Mouse (Mus musculus): Measurements from ENCODE around the gene Ift81.

Ift81 gene

DNA sequence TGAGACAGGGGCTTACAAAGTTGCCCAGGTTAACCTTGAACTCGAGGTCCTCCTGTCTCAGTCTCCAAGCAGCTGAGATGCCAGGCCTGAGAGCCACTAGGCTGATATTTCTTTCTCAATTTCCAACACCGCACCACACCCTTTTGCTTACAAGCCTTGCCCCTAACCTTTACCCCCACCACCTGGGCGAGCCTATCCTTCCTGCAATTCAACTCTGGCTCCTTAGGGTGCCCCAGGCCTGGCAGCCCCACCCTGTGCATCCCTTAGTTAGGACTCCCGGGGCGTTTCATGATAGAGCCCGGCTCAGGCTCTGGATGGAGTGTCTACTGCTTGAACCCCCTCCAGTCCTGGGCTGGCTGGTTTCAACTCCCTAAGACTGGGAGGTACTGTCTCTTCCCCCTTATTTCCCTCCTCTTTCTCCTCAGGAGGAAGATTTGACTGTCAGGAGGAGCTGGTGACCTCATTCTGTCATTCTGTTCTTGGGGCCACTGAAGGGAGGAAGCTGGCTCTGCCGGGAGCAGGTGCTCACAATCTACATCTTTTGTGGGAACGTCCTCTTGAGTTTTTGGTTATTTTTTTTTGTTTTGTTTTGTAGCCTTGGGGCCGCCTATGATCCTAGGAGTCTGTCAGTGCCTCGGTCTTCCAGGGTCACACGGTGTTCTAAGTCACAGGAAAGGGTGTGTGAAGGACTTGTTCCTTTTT, 98.1 kb downstream of the Ift81 start:
- no peak for DNase-seq (ENCODE audit: low spot score)

DNA sequence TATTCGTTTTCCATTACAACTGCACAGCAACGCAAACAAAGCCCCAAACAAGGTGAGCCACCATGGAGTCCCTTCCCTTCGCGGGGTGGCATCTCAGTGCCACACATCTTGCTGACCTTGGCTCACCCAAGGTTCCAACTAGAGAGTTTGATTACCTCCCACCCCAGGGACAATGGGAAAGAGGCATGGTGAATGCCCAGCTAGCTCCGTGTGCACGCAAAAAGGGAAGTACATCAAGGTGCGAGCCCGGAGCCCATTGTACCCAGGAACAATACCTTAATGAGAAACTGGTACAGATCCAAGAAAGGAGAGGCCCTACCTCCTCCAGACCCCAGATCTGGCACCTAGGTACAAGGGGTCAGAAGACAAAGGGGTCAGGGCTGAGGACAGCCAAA, 100.2 kb downstream of the Ift81 start:
- DNase-seq (ENCODE audit: low spot score) = no peak

DNA sequence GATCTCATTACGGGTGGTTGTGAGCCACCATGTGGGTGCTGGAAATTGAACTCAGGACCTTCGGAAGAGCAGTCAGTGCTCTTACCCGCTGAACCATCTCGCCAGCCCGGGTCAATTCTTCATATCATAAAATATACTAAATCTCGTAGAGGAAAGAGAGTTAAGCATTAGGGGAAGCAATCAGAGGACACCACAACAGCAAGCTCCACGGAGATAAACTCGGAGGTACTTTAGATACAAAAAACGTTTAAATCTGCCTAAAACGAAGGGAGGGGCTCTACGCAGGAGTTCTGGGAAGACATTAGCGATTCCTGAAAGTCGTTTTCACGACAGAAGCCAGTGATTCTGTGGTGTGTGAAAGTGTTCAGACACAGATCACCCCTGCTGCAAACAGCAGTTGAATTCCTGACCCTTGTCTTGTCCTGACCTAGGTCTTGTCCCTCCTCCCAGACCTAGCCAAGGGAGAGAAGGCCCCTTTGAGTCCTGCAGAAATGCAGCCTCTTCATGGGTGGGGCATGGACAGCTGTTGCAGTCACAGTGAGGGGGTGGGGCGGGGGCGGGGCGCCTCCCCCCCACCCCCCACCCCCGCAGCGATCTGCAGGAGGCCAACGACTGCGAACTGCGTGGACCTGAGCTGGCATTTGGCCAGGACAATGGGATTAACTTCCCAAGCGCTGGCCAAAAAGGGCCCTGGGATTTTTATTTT, 100.7 kb downstream of the Ift81 start:
- DNase-seq (ENCODE audit: low spot score) = no peak

DNA sequence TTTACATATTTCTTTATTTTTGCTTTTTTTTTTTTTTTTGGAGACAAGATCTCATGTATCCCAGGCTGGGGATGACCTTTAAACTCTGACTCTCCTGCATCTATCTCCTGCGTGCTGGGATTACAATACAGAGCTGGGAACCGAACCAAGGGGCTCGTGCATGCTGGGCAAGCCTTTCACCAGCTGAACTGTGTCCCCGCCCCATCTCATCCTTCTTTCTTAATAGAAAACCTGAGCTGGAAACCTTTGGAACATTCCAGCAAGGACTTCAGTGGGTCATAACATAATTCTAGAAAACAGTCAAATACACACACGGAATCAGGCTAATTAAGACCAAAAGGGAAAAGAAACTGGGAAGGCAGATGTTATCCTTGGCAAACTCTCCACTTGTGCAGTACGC, 102.3 kb downstream of the Ift81 start:
- no peak for DNase-seq (ENCODE audit: low spot score)

DNA sequence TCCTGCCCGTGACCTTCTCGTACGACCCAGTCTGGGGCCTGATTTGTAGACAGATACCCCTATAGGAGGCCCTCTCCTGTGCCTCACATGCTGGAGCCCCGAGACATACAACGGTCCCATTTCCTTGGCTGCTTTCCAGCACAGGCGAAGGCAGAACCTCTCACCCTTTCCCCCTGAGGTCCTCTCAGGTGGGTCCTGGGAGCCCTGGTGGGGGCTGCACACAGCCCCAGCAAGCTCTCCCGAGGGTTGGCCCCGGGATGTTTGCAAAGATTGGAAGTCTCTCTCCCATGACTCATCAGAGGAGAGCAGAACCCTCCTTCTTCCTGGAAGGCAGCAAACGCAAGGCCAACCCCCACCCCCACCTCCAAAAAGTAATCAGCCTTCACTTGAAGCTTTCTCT, 102.9 kb downstream of the Ift81 start:
- no peak for DNase-seq (ENCODE audit: low spot score)

DNA sequence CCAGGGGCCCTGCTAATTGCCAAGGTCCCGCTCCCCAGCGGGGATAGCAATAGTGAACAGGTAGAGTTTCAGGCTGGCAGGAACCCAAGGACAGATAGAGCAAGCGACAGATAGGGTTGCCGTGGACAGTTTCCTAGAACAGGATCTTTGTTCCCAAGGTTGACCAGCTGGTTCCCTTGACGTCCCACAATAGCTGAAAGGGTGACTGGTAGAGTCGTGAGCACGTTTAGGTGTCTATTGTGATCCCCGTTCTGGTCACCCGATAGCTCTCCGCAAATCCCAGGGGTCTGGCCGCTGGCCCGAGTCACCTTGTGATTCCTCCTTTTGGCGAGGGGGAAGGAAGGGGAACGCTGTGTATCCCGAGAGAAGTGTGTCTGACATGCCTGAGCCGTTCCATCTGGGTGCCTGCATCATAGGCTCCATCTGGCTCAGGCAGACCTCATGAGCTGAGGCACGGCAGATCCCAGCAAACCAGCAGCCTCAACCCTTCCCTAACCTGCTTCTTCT, 103.6 kb downstream of the Ift81 start:
- peak; percentile 62 for DNase-seq (ENCODE audit: low spot score)

DNA sequence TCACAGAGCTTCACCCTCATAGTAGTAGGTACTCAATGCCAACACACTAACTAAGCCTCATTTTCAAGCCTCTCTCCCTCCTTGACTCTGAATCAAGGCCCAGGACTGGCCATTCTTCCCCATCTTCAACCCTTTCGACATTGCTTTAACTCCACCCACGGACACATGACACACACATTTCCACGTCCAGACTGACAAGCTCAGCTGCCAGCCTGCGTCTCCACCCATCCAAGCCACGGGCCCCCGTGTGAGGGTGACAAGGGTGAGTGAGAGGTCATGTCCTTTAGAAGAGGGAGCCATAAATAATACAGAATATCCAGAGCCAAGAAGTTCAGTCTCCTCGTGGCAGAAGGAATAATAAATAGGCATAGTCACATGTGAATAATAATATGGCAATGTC, 104.7 kb downstream of the Ift81 start:
- no peak for DNase-seq (ENCODE audit: low spot score)

DNA sequence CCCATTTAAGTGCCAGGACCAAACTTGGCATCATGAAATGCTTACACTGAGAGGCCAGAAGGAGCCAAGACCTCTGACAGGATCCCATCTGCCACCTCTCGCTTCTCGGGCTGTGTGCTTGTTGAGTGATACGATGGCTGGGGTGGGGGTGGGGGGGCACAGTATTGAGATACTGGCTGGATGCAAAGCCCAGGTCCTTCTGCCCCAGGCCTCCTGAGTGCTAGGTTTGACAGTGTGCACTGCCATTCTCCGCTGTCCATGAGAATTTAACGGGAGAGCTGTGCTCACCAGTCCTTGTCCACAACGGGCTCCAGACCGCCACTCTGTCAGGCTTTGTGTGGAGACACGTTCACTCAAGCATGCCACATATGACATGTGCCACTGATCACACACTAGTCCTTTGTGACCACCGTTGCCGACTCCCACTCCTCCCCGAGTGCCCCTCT, 105.4 kb downstream of the Ift81 start:
- no peak for DNase-seq (ENCODE audit: low spot score)

DNA sequence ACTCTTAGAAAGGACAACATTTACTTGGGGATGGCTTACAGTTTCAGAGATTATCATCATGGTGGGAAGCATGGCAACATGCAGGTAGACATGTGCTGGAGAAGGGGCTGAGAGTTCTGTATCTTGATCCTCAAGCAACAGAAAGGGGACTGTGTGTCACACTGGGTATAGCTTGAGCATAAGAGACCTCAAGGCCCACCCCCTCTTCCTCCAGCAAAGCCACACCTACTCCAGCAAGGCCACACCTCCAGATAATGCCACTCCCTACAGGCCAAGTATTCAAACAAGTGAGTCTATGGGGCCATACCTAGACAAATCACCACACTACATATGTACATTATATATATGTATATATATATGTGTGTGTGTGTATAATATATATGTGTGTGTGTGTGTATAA, 106.9 kb downstream of the Ift81 start:
- no peak for DNase-seq (ENCODE audit: low spot score)

DNA sequence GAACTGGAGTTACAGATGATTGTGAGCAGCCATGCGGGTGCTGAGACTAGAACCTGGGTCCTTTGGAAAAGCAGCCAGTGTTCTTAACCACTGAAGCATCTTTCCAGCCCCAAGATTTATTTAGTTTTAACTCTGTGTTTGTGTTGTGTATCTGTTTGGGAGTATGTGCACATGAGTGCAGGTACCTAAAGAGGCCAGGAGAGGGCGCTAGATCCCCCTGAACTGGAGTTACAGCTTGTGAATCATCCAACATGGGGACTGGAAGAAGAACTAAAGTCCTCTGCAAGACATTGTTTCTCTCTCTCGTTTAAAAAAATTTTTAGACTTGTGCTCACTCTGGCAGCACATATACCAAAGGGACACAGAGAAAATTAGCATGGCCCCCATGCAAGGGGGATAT, 107.9 kb downstream of the Ift81 start:
- no peak for DNase-seq (ENCODE audit: low spot score)

DNA sequence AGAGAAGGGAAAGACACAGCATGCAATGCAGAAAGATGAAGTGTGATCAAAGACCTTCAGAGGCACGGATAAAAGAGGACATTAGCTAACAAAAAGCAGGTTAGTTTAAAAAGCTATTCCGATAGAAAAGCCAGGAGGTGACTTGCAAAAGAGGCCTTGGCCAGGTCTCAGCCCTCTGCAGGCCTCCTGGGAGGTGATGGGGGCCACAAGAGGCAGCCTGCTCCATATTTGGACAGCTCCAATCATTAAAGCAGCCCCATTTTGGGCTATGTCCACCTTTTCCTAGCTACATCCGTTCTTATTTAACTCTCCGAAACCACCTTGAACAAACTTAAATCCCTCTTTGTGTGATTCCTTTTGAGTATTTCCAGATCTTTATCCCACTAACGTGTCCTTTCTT, 108.8 kb downstream of the Ift81 start:
- DNase-seq (ENCODE audit: low spot score) = no peak

DNA sequence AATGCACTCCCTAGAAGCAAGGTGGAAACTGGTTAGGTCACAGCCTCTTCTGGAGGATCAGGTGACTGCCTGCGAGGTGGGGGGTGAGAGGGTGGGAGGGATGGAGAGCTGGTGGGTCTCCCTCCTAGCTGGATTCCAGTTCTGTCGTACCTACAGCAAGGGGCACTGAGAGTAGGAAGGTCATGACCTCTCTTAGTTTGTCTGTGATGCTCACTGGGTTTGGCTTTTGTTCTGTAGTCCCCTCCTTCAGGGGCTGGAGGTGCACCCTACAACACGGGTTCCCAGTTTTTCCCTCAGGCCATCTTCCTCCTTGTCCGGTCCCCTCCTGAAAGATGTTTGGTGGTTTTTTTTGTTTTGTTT, 110.6 kb downstream of the Ift81 start:
- no peak for DNase-seq (ENCODE audit: low spot score)

DNA sequence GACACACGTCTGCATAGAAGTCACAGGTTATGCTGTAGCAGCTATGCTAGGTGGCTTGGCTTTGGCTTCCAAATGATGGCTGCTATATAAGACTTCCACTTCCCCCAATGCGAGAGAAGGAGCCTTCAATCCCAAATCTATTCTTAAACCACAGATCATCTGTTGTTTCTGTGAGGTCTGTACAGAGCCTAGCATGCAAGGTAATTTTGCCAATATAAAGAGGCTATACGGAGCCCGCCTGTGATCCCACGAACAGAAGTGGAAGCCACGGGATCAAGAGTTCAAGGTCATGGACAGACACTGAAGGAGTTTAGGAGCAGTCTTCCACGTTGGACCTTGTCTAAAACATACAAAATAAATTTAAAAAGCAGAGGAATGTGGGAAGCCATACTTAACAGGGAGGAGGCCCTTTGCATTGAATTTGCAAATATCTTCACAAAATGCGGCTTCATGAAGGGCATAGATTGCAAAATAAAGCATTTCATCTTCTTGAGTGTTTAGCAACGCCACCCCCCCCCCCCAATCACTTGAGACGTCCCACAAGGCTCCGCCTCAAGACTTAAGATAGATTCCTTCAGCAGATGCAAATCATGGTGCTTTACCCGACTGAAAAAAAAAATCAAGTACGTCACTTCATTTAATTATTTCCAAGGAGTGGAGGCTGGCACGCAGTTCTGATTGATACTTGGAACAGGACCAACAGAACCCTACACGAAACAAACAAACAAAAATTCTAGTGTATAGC, 111.1 kb downstream of the Ift81 start:
- DNase-seq (ENCODE audit: low spot score) = no peak

DNA sequence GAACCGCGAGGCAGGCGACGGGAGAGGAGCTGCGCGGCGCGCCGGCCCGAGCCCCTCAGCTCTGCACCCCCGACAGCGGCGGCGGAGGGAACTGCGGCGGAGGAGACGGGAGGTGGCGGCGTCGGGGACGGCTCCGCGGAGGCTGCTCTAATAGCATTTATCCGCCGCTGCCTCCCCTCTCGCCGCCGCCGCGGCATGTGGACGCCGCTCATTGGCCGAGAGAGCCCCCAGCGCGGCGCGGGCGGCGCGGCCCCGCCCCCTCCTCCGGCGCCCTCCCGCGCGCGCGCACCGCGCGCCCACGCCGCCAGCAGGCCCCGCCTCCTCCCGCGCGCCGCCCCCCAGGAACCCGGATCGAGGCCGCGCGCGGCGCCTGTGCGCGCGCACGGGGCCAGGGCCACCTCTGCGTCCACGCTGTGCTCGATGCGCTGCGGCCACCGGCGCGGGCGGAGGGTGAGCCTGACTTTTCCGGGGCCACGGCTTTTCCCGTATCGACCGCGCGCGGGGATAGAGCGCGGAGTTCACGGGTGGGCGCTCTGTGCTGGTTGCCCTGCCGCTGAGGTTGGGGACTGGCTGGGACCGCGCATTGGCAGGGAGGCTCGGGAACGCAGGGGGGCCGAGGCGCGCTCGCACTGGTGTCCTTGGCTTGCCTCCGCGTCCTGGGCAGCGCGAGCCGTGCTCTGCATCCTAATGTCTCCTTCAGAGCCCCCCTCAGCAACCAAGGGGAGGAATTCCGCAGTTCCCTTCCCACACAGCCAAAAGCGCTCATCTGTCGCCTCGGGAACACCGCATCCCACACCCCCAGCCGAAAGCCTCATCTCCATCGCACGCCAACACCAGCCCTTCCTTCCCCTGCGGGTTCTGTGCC, 112.0 kb downstream of the Ift81 start, which contains the start of gene Atp2a2:
Gene Atp2a2 (minus strand): TSS at position 149 of the 865 bp plus-strand sequence.
- DNase-seq (ENCODE audit: low spot score) = peak; percentile 92

DNA sequence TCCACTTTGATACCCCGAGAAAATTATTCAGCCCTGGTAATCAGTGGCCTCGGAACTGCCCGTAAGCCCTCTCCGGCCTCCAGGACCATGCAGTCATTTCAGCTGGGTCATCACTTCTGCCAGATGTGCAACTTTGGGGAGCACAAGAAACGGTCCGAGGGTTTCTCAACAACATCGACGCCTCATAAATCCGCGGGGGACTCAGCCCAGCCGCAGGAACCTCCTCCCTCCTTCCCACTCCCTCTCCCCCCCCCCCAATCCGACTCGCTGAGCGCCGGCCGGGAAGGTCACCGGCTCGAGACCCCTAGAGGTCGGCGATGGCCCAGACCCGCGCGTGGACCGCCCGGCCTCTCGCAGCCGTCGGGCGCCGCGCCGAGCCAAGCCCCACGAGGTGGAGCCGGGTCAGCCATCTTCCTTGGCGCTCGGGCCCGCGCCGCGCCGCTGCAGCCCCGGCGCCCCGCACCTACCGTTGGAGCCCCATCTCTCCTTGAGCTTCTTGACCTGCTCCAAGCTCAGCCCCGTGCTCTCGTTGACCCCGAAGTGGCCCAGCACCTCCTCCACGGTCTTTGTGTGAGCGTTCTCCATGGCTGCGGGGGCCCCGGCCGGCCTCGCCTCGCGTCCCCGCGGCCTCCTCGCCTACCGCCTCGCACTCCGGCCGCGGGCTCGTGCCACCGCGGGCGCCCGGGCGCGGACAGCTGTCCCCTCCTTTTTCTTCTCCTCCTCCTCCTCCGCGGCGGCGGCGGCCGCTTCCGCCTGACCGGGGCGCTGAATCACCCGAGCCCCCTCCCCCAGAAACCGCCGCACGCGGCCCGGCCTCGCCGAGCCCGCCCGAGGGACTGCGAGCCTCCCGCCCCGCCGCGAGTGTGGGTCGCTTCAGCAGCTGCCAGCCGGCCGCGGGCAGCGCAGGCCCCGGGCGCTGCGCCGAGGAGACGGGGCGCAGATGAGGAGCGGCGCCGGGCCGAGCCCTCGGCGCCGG, 112.9 kb downstream of the Ift81 start:
- peak; percentile 77 for DNase-seq (ENCODE audit: low spot score)

DNA sequence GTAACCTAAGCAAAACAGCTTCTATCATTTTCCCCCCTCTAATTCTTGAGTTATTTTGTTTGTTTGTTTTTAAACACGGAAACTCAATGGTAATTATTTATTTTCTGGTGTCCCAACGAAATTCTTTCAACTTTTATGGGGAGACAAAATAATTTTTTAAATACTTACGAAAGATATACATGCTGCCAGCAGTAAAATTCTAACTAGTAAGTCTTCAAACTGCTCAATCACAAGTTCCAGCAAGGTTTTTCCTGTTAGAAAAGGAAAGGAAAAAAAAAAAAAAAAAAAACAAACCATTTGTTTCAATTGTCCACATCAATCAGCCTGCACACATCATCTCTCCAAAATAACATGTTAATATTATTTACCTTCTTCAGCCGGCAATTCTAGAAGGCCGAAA, 113.8 kb downstream of the Ift81 start:
- no peak for DNase-seq (ENCODE audit: low spot score)
